Mouse (Mus musculus): ENCODE results near the gene Vmn1r221. TPM values are rescaled to one million over a fixed set of nuclear protein-coding genes. Genes with fewer than 3 reads are reported as not detected.

Vmn1r221 gene
- polyA plus RNA-seq, 1 experiment = not detected

GRCm38 (mm10) chr13:23269681-23270080 lies 55.8 kb downstream of the Vmn1r221 start:
- H3K4me3 ChIP-seq (ENCODE audit: control insufficient read depth, insufficient read depth, low read length) = no peak overlapping the region
- no peaks in the 10 kb centered on the region; the same call in 1 of the 2 replicates for H3K27me3 ChIP-seq (ENCODE audit: control insufficient read depth, insufficient read depth, low read length)
- no peaks in the 10 kb centered on the region for H3K36me3 ChIP-seq (ENCODE audit: control insufficient read depth, insufficient read depth, low read length)
- 38% methylated on average over 11 of the region's 11 CpGs for WGBS
- no peak overlapping the region for H3K27ac ChIP-seq (ENCODE audit: control insufficient read depth, insufficient read depth, low read length)
- H3K4me1 ChIP-seq (replicated peaks; ENCODE audit: control insufficient read depth, insufficient read depth, low read length) = no peaks in the 10 kb centered on the region
- DNase-seq = no peak
- TF ChIP-seq POLR2A (IDR thresholded peaks at IDR 0.05; ENCODE audit: control insufficient read depth, extremely low read depth, insufficient read depth, low read length, poor library complexity) = no peak
- TF ChIP-seq CTCF (IDR thresholded peaks at IDR 0.05; ENCODE audit: borderline replicate concordance, control insufficient read depth, extremely low read depth, insufficient read depth, low read length, poor library complexity) = no peak

GRCm38 (mm10) chr13:23270321-23271101 lies 56.6 kb downstream of the Vmn1r221 start:
- Histone ChIP-seq H3K4me3 (ENCODE audit: control insufficient read depth, insufficient read depth, low read length) (no peak overlapping the region), H3K27ac (ENCODE audit: control insufficient read depth, insufficient read depth, low read length) (no peak overlapping the region), H3K4me1 (replicated peaks; ENCODE audit: control insufficient read depth, insufficient read depth, low read length) (no peaks in the 10 kb centered on the region), H3K36me3 (ENCODE audit: control insufficient read depth, insufficient read depth, low read length) (no peaks in the 10 kb centered on the region), H3K27me3 (ENCODE audit: control insufficient read depth, insufficient read depth, low read length) (no peaks in the 10 kb centered on the region; the same call in 1 of the 2 replicates)
- WGBS = 15% methylated on average over 34 of the region's 34 CpGs
- no peak for TF ChIP-seq CTCF (IDR thresholded peaks at IDR 0.05; ENCODE audit: borderline replicate concordance, control insufficient read depth, extremely low read depth, insufficient read depth, low read length, poor library complexity)
- TF ChIP-seq POLR2A (IDR thresholded peaks at IDR 0.05; ENCODE audit: control insufficient read depth, extremely low read depth, insufficient read depth, low read length, poor library complexity) = no peak
- DNase-seq = no peak

Other genes starting within 250 kb of the Vmn1r221 start
- gene Vmn1r213, start 206.5 kb upstream of the Vmn1r221 start, polyA plus RNA-seq (2012; rRNA removed) = not detected in 2 replicates
- not detected in 2 replicates for gene Vmn1r214, start 183.7 kb upstream of the Vmn1r221 start, polyA plus RNA-seq (2012; rRNA removed)
- not detected in 2 replicates for gene Vmn1r215, start 146.1 kb upstream of the Vmn1r221 start, polyA plus RNA-seq (2012; rRNA removed)
- not detected in 2 replicates for gene Vmn1r217, start 95.9 kb upstream of the Vmn1r221 start, polyA plus RNA-seq (2012; rRNA removed)
- not detected in 2 replicates for gene Vmn1r218, start 81.0 kb upstream of the Vmn1r221 start, polyA plus RNA-seq (2012; rRNA removed)
- gene Vmn1r219, start 54.8 kb upstream of the Vmn1r221 start, polyA plus RNA-seq (2012; rRNA removed) = not detected in 2 replicates
- 0.12 TPM in 1 of 2 replicates, not detected in the other for gene Vmn1r220, start 26.2 kb upstream of the Vmn1r221 start, polyA plus RNA-seq (2012; rRNA removed)
- not detected in 2 replicates for gene Vmn1r222, start 21.8 kb downstream of the Vmn1r221 start, polyA plus RNA-seq (2012; rRNA removed)
- gene Vmn1r223, start 33.0 kb downstream of the Vmn1r221 start, polyA plus RNA-seq (2012; rRNA removed) = not detected in 2 replicates
- 2.4 and 3.7 TPM in 2 replicates for gene Zfp322a, start 155.1 kb downstream of the Vmn1r221 start, polyA plus RNA-seq (2012; rRNA removed)
- 4.2 and 4.5 TPM in 2 replicates for gene Abt1, start 209.7 kb downstream of the Vmn1r221 start, polyA plus RNA-seq (2012; rRNA removed)

Measured in thymus, adult 2 months (tissue).